Mouse (Mus musculus) thymus, postnatal 10 days (tissue): ENCODE data around the gene 9230102O04Rik.

Experiments
- DNase-seq, 2 experiments: peaks; one replicate each; pipeline ENCODE4 v3.0.0; 2021; ENCODE audit warnings: low spot score in 2 of 2

Gene 9230102O04Rik

DNA sequence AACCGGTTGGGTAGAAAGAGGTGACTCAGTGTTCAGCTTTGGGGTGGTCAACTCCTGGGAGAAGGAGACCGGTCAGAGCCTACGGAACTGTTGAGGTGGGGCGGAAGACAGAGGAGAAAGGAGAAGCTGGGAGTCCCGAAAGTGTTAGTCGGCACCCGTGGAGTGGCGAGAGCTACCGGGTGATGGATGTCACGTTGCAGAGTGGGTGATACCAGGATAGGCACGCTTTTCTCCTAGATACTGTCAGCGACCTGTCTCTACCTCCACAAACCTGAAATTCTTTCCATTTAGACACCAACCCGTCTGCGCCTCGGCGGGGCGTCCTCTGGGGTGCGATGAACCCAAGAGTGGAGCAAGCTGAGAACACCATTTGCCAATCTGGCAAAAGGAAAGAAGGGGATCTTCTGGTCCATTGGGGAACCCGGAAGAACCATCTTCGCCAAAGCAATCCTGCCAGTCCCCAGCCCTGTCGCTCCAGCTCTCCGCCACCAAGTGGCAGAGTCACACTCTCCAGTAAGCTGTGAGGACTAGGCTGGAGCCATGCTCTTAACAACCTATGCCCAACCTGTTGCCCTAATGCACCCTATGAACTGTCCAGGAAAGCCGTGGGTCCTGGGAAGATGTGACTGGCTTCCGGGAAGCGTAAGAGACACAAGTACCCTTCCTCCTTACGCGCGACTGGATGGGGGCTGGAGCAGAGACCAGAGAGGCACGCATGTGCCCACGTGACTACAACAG, at the start of gene 9230102O04Rik:
9230102O04Rik (minus strand) TSS at position 628 of the 738 bp plus-strand sequence.
- DNase-seq = peak; percentile 27 to 54

DNA sequence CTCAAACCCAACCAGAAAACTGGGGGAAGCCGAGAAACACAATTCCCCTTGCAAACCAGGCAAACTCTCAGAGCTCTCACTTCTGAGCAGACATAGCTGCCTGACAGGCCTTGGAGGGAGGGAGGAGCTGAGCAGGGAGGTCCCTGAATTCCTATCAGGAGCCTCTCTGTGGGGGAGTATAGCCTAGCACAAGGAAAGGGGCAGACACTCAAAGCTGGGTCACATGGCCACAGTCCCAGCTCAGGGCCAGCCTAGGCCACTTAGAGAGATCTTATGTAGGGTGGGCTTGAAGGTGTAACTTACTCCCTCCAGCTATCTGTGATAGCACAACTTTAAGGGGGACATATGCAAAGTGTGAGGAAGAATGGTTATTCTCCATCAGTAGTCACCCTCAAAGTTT, 46.6 kb upstream of the 9230102O04Rik start:
- no peak for DNase-seq

DNA sequence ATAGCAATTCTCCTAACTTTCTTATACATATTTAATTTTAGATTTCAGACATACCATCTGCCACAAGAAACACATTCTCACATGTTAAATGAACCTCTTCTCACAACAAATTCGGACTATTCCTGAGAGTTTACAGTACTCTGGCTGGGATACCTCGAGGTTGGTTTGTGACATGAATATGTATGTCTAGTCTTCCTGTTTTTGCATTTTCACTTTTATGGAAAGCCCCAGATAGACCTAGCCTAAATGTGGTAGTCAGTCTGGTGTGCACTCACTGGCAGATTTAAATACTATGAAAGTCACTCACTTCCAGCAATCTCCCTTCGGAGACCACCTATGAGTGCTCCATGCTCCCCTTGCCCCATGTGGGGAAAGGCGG, 37.6 kb upstream of the 9230102O04Rik start:
- no peak for DNase-seq

DNA sequence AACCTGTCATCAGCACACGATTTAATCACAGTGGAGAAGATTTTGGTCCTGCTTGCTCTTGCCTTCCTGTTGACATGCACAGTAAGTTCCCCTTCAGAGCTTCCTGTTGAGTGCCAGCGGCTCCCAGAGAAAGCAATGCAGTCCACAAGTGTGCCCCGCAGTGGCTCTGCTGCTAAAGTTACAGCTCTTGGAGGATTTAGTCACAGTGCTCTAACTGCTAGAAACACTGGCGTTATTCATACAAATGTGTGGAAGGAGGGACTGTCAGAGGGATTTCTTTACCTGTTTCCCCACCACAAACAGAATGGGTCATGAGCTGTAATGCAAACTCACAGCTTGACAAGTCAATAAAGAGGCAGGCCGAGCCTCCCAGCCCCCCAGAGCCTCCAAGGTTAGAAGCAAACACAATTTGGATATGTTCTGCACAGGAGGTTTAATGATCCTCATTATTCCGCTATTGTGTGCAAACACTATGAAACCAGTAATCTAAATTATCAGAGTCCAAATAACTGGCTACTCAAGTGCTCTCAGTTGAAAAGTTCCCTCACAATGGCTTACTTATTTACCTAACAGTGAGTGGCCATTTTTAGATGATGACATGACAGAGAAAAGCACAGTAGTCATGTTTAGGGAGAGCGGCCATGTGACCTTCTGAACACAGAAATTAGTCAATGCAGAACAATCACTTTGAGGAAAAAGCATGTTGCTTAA, 37.0 kb upstream of the 9230102O04Rik start:
- DNase-seq = no peak

DNA sequence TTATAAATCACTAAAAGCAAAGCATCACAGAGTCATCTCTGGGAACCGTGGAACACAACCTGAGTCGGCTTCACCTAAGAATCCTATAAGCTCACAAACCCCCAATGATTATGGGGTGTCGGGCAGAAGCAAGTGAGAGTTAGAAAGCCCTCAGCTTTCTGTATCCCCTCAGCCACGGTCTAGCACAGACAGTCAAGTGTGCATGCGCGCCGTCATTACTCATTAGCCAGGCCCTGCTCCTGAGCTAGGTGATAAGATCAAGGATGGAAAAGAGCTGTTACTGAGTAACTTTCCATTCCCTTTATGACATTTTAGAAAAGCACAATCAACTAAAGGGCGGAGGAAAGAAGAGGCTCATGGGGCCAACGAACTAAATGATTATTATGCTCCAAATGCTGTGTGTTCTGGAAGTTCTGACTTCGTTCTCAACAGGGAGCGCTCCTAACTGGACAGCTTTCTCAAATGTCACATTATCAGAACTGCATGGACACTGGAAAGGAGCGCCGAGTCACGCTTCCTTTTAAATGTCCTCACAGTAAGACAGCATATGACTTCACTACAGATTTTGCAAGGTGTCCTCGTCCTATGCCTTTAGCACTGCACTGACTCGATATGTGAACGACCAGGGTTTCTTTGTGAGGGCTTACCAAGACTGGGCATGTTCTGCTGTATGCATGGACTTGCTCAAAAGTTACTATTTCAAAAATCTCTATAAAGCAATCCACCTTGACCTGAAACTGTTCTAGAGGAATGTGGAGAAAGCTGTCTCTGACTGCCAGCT, 29.5 kb upstream of the 9230102O04Rik start:
- no peak for DNase-seq

DNA sequence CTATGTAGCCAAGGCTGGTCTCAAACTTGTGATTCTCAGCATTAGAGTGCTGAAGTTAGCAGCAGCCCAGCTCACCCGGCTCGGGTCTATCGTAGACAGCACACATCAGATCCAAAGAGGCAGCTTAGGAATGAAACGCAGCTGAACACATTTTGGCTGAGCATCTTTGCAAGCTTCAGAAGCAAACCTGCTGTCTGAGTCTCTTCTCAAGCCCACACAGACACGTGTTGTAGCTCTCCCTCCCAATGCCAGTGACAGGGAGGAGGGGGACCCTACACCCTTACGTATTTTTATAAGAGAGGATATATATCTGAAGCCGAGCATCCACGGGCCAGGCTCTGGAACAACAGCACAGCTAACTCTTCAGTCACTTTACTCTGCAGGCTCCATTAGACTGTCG, 28.3 kb upstream of the 9230102O04Rik start:
- DNase-seq = no peak

DNA sequence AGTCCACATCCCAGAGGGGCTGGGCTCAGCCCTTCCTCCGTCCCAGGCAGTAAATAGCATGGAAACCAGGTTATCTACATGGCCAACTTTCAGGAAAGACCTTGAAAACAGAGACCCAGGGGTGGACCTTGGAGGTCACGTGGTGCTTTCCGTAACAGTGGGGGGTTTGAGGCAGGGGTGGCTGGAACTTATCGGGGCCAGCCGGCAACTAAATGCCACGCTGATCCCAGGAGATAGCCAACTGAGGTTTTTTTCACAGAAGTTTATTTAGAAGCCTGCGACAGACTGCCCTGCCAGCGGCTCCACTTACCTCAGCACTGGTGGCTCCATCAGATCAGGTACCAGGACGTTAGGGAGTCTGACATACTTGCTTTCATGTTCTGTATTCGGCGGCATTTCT, 16.7 kb upstream of the 9230102O04Rik start:
- no peak for DNase-seq

DNA sequence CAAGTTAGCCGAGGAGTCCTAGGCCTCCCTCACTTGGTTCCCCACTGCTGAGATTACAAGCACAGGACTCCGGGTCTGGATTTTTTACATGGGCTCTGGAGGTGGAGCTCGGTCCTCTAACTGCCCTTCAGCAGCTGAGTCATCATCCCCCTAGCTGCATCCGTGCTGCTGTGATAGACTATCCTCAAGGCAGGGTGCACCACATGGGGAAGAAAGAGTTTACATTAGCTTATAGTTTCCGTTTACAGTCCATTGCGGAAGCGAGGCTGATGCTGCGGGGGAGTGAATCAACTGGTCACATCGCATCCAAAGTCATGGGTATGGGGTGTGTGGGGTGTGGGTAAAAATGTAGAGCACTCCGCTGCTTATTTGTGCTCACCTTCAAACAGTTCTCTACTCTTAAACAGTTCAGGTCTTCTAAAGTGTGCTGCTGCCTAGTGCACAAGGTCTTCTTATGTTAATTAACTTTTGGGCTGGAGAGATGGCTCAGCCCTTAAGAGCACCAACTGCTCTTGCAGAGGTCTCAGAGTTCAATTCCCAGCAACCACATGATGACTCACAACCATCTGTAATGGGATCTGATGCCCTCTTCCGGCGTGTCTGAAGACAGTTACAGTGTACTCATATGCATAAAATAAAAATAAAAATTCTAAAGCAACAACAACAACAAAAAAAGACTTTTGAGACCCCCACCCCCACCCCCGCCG, 14.7 kb upstream of the 9230102O04Rik start:
- no peak for DNase-seq

DNA sequence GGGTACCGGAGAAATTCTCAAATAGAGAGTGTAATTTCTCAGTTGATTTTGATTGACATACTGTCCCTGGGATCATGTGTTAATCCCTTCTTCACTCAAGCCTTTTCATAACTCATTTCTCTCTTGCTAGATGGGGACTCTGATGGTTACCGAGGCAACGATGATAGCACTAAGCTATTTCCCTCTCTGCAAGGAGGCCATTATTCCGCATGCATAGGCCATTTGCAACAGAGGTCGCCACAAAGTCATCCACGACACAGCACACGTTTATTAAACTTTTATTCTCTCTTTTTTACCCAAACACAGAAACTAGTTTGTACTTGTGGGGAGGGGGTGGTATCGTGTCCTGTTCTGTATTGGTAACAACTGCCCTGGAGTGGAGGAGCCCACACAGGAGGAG, 8.5 kb upstream of the 9230102O04Rik start:
- DNase-seq = no peak

DNA sequence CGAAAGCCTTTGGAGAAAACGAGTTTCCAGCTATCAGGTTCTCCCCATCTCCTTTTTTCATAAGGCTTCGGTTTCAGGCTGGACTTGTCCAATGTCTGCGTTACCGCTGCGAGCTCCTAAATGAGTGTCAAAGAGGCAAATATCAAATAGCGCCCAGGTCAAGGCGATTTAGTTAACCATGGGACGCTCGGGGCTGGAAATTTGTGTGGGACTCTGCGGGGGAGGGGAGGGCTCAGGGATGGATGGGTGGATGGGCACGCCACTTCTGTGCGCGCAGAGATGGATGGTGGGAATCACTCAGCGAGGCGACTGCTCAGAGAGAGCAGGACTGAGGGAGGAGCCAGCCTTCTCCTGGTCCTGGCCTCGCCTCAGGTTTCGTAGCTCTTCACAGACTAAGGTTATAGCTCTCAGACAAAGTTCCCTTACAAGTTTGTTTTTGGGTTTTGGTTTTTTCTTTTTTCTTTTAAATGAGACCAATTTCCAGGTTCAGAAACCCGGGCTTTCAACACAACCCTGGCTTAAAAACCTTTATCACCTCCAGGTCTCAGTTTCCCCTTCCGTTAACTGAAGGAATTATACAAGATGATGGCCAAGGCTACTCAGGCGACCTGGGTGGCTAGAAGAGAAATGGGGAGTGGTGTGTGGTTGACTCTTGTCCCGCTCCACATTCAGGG, 6.9 kb upstream of the 9230102O04Rik start:
- DNase-seq = no peak

DNA sequence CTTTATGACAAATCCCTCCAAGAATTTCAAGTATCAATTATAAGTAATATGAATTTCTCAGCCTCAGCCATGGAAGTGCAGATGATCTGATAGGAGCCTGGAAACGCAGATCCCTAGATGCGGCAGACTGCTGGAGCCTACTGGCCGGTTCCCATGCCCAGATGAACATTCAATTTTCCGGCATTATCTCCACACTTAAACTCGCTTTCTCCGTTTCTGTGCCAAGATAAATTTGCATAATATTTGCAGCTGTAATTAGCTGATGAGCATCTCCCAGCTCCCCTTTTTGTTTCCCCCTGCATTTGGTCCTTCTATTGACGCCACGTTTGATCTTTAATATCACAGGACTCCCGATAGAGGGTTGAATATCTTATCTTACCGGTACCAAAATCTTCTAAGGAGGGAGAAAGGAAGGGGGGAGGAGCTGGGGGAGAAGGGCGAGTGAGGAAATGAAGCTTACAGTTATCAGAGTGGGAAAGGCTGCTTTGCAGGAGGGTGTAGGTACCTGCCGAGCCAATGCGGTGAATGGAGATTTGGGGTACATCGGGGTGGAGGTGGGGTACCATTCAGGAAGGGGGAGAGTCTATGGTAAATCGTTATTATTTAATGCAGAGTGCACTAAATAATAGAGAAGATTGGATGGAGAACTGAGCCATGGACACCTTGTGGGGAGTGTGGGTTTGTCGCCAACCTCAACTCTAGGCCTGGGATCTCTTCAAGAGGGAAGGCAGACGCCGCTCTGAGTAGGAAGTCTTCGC, 5.7 kb upstream of the 9230102O04Rik start:
- DNase-seq = no peak

DNA sequence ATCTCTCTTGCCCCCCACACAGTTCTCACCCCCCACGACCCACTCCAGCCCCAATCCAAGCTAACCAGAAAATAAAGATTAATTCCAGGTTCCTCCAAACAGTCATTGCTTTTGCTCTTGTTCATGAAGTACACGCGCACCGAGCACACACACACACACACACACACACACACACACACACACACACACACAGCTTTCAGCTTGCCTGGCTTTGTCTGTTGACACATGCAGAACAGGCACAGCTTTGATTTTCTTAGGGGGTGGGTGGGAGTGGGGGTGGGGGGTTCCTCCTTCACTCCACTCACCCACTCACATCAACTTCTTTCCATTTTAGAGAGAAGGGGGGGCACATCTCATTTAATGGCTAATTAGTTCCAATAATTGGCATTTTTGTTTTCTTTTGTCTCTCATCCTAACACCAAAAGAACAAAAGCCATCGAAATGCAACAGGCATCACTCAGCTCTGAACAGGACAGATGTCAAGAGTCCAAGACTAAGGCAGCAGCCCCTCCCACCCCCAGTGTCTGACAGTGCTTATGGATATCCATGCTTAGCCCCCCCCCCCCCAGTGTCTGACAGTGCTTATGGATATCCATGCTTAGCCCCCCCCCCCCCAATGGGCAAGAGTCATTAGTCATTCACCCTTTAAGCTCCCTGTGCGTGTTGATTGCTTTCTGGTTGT, 4.1 kb upstream of the 9230102O04Rik start:
- no peak for DNase-seq

DNA sequence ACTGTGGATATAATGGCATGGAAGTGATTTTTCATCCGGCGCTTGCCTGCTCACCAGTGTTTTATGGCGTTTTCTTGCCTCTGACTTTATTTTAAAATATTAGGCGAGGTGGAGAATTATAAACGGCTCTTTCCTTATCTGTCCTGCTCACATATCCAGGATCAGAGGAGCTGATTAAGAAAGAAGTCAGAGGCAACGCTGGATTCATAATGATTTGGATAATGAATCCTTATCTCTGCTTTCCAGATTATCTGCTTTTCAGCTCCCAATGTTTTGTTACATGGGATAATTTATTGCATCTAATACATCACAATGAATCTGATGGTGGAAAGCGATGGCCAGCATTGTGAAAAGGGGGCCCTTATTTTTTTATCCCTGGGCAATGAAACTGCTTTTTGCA, 3.2 kb upstream of the 9230102O04Rik start:
- no peak for DNase-seq

DNA sequence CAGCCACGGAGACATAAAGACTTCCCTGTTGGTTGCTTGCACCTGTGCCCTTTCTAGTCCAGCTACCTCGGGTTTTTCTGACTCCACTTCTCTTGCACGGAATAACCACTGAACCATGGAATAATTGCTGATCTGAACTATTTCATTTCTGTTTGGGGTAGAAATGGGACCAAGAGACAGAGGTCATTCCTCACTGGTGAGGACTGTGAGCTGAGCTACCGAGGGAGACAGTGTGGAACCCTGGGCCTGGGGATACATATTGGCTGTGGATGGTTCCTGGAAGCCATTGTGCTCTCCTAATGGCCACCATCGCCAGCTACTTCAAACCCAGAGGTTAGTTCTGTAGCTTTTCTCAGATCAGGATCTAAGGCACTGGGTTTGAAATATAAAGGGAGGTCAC, 1.6 kb upstream of the 9230102O04Rik start:
- no peak for DNase-seq

DNA sequence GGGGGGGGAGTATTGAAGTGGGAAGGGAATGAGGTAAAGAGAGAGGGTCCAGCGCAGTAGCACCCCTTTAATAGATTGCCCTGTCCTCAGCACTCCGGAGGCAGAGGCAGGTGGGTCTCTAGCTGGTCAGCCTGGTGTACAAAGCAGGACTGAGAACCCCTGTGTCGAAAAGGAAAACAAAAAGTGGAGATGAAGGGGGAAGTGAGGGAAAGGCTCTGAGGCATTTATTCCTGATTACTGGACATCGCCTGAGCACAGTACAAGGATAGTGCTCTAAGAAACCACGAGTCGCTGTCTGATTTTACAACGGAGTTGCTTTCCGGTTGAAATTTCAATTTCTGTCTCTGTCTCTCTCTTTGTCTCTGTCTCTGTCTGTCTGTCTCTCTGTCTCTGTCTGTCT, 911 bp upstream of the 9230102O04Rik start:
- no peak for DNase-seq

DNA sequence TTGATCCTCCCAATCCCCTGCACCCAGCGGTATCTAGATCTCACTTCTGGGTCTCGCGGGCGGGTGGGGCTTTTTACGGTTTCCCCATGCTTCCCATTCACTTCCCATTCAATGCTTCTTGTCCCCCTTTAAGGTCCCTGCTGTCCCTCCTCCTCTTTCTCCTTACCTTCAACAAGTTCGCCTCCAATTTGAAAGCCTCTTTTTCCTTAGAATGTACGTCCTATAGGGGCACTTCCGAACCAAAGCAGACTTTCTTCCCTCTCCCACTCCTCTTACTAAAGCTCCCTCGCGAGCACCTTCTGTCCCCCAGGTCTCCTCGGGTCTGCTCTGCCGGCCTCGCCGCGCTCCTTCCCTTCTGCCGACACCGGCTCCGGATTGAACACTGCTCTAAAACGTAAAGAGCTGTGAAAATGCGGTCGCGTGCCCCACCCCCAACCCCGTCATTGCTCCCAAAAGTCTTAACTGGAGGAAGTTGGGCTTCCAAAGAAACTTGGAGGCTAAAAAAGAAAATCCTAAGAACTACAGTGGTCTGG, 377 bp upstream of the 9230102O04Rik start, which contains the start of gene Gata3:
Gata3 (minus strand) TSS at position 384 of the 533 bp plus-strand sequence.
- DNase-seq = peak in 1 of 2 experiments; percentile 20

DNA sequence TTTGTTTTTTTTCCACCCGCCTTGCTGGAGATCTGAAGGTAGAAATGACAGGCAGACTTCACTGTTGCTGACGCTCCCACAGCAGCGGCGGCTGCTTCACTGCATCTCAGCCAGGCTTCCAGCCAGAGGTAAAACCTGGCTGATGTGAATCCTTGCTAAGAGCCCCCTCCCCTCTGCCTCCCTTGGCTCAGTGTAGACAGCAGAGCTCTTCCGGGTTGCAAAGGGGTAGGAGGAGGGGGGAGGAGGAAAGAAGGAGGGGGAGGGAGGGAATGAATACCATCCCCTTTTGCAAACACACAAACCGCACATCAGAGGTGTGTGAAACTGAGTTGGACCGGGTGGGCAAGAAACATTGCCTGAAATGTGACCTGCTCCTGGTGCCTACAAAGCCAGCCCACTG, 1.7 kb downstream of the 9230102O04Rik start:
- no peak for DNase-seq

DNA sequence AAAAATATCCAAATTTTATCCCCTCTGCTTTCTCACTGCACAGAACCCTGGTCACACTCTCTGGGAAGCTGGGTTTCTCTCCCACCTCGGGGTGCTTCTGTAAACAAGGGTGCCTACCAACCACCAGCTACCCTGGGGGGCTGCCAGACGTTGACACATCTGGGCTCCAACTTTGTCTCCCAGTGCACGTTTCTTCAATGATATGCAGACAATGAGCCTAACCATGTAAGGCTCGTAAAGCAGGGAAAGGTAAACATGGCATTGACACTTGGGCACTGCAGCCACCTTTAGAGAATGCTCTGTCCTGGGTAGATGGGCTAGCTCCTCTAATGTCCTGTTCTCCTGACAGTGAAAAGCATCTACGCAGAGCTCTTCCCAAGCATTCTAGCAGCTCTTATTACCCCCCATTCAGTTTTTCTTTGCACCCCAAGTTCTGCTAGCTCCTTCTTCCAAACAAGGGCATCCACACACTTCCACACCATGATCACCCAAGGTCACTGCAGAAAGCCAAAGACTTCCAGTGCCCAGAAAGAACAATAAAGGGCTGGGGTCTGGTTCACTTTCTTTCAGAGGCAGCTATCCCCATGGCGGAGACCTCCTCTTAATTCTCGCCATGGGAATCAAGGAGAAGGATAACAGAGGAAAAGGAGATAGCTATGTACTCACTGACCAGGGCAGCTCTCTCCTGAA, 2.3 kb downstream of the 9230102O04Rik start:
- no peak for DNase-seq

DNA sequence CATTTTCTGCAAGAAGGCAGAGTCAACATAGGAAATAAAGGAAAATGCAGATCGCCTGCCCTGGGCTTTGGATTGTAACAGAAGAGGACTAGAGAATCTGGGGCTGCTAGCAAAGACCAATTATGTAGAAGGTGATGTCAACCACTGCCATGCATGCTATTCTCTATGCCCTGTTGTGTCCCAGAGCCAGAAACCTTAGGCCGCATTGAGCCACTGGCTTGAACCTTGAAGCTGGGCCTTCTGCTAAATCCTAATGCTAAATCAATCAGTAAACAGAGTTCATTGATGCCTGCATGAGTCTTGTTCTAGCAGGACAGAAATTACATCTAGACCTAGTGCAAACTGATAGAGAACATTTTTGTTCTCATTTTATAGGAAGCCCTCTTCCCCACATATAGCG, 3.3 kb downstream of the 9230102O04Rik start:
- no peak for DNase-seq
